Mouse (Mus musculus) liver, adult 2 months (tissue): ENCODE measurements around the gene Cap2.

ENCODE experiments used
- CTCF ChIP-seq: fragments of 200-500 bp; IDR thresholded peaks from 2 replicates; pipeline ENCODE4 v1.5.1; 2011; ENCODE audit warnings: low read depth, low read length, control low read depth
- POLR2A ChIP-seq: fragments of 200-500 bp; IDR thresholded peaks from 2 replicates; pipeline ENCODE4 v1.6.1; 2011; ENCODE audit warnings: low read length, control low read depth; ENCODE audit not compliant: insufficient read depth; ENCODE audit errors: extremely low read depth

- TF ChIP-seq POLR2A = no peak
- TF ChIP-seq CTCF = no peak
These were observed 25.7 kb downstream of the Cap2 start for GRCm38 (mm10) chr13:46527340-46527739.
